Mouse (Mus musculus): ENCODE data around the gene 1700012A03Rik.

Gene 1700012A03Rik

GRCm38 (mm10) chr6:32093312-32093711 is 43.3 kb downstream of the 1700012A03Rik start:
- no peak for DNase-seq (ENCODE audit: low spot score)

GRCm38 (mm10) chr6:32105547-32106275 is 55.7 kb downstream of the 1700012A03Rik start:
- peak; percentile 79 for DNase-seq (ENCODE audit: low spot score)
